Mouse (Mus musculus) forelimb bud, embryonic 11.5 days (tissue): Measurements from ENCODE around the gene Olfr304.
"Not testable (repeated sequence)": the region's sequence is repeated elsewhere in the genome, so short reads cannot be mapped to it uniquely, and the experiment has no call there.

Experiments used
- DNase-seq: peaks from one replicate; pipeline ENCODE4 v3.0.0-alpha.2; 2012; ENCODE audit warnings: low read depth, low spot score

Olfr304 gene

DNA sequence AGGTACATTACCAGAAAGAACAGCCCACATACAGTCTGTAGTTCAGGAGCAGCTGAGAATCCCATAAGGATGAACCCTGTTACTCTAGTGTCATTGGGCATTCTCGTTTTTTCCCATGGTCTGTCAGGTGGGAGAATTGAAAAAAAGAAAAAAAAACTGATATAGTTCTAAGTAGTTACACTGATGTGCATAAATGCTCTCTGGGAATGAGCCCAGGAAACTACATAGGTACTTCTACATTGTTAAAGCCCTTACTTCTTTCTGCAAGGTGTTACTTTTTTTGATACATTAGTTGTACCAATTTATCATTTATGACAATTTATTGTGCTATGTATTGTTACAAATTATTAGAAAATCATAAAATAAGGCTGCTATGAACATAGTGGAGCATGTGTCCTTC, at the start of gene Olfr304:
TSS of gene Olfr304 (minus strand) at position 101 of the 400 bp plus-strand sequence.
- no peak for DNase-seq

DNA sequence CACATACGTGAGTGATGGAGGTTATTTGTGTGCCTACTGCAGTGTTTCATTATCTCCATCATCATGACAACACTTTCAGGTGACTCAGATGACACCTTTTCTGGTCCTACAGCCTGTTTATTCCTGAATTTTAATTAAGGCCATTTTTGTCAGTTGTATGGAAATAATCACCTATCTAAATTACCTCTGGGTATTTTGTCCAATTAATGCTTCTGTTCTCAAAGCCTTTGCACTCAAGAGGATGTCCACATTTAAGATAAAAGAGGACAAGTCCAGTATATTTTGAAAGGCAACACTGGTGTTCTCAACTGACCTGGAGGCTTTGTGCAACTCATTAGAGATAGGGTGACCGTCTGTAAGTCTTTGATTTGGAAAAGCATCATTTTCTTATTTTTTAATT, 17.1 kb upstream of the Olfr304 start, which contains the start of gene Olfr301:
TSS of gene Olfr301 (plus strand) at position 301 of the 400 bp plus-strand sequence.
- DNase-seq: no peak

GRCm38 (mm10) chr7:86397689-86398088, 11.2 kb upstream of the Olfr304 start, which contains the start of gene Olfr303:
Gene Olfr303, minus strand, starts transcription at chr7:86397789.
- no peak for DNase-seq

DNA sequence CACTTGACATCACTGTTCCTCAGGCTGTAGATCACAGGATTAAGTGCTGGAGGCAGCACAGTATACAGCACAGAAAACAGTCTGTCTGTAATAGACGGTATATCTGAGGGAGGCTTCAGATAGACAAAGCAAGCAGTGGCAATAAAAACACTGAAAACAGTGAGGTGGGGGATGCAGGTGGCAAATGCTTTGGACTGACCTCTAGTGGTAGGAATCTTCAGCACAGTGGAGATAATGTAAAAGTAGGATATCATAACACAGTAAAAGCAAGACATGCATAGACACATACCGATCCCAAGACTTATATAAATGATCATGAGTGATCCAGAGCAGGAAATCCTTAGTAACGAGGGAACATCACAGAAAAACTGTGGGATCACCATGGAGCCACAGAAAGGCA, 689 bp downstream of the Olfr304 start:
- peak; percentile 2 for DNase-seq

DNA sequence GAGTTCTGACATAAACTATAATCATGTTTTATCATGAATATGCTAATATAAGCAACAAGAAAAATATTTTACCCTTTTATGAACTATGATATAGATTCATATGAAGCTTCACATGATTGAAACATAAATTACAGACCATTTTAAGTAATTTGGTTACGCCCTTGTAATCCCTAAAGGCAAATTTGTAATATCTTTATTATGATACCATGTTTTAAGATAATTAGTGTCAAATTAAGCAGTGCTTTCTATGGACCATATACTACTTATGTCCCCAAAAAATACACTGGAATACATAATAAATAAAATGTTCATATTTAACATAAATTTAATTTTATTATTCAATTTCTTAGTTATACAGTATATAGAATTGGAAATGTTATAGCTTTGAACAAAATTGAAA, 19.6 kb downstream of the Olfr304 start, which contains the start of gene Olfr305:
TSS of gene Olfr305 (minus strand) at position 101 of the 400 bp plus-strand sequence.
- DNase-seq: no peak

DNA sequence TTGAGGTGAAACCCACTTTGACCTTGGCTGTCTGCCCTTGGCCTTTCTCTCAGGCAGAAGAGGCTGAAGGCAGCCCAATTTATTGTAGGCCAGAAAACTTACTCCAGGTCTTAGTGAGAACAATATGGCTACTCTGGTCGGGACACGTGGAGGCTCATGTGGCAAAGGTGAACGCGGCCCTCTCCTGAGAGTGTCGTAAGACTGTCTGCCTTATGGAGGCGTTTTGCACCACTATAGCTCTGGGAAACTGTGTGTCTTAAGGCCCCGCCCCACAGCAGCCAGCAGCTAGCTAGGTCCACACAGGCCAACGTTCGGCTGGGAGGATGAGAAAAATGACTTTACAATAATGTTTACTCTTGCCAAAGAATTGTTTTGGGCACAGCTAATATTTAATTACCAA, 40.2 kb downstream of the Olfr304 start:
- DNase-seq: not testable (repeated sequence)

DNA sequence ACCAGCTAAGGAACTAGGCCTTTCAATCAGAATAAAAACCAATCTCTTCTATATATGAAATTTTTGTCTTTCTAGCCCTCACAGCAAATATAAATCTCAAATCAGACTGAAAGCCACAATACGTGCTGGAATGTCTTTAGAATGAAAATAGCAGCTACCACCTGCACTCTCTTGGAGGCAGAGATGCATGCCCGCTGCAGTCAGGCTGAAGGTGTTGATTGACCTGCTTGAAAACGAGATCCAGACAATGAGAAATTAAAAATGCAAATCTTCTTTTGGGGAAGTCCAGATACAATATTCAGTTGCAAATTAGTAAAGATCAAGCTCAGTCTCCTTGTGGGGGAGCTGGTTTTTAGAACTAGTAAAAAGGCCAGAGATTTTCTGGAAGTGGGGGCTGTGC, 42.2 kb downstream of the Olfr304 start:
- no peak for DNase-seq

GRCm38 (mm10) chr7:86342881-86343565, 43.4 kb downstream of the Olfr304 start:
- DNase-seq: no peak

GRCm38 (mm10) chr7:86337486-86337885, 49.0 kb downstream of the Olfr304 start, which contains the start of gene Olfr307:
Gene Olfr307, minus strand, starts transcription at chr7:86337586.
- DNase-seq: no peak
